Mouse (Mus musculus) embryonic fibroblast, embryonic 13.5 days (primary cell): Measurements from ENCODE around the gene Sdad1. TPM values are rescaled to one million over a fixed set of nuclear protein-coding genes. Genes with fewer than 3 reads are reported as not detected.

ENCODE experiments used
- H3K27ac ChIP-seq: 2 replicates; pipeline ENCODE4 v1.5.1; 2012; ENCODE audit warnings: low read length, control low read depth, inconsistent platforms; ENCODE audit not compliant: insufficient read depth
- H3K4me1 ChIP-seq: 2 replicates; pipeline ENCODE4 v1.6.1; 2011; ENCODE audit warnings: low read length; ENCODE audit not compliant: control insufficient read depth, insufficient read depth
- H3K4me3 ChIP-seq: 2 replicates; pipeline ENCODE4 v1.5.1; 2011; ENCODE audit warnings: mild to moderate bottlenecking, control low read depth, low read length; ENCODE audit not compliant: insufficient read depth
- CTCF ChIP-seq: IDR thresholded peaks from 2 replicates; pipeline ENCODE4 v1.5.1; 2011; ENCODE audit warnings: mild to moderate bottlenecking, control low read depth, low read length, moderate library complexity, borderline replicate concordance; ENCODE audit not compliant: insufficient read depth
- POLR2A ChIP-seq: IDR thresholded peaks from 2 replicates; pipeline ENCODE4 v1.6.1; 2011; ENCODE audit warnings: low read depth, mild to moderate bottlenecking, control low read depth, low read length, moderate library complexity
- polyA plus RNA-seq: library from polyadenylated mRNA; stranded (reverse); fragments of >200 nt; gene quantifications from 2 replicates; pipeline ENCODE4 v1.2.4, GENCODE M21; 2011; ENCODE audit warnings: low read depth; ENCODE audit not compliant: missing spikeins, insufficient read length

Sdad1 gene
- polyA plus RNA-seq, 1 experiment, result 31.7 TPM

DNA sequence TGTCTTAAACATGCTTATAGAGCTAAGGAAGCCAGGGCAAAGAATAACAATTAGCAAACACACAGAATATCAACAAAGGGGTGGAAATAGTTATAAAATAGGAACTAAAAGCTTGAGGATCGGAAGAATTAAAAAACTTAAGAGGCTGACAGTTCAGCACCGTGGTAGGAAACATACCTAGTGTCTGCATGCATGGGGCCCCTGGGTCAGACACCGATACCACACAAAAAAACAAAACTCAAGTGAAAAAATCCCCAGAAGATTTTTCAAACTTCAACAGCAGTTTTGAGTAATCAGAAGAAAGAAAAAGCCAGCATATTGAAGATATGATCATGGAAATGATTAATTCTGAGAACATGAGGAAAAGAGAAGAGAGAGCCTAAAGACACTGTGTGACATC, 26.5 kb upstream of the Sdad1 start:
- H3K4me3 ChIP-seq, result no peak overlapping the region
- no peak for TF ChIP-seq CTCF
- TF ChIP-seq POLR2A, result no peak
- no peaks in the 10 kb centered on the region; the same call in 1 of the 2 replicates for H3K4me1 ChIP-seq
- H3K27ac ChIP-seq, result no peak overlapping the region

DNA sequence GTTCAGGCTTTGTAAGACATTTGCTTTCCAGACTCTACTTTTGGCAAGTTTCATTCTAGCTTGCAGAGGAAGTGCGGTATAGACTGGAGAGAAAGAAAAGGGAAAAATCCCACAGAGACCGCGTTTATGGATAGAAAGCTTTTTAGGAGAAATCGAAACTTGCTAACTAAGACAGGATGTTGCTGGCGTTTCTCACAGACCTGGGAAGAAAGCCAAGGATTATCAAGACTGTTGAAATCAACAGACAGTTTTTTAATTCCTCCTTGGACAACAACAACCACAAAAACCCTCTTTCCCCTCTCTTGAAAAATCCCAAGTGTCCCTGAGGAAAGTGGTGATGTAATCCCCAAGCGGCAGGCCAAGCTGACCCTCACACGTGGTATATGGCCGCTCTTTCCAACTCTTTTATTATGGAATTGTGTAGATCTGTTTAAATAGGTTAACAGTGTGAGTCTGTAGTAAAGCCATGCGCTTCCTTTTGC, 22.1 kb upstream of the Sdad1 start:
- H3K4me3 ChIP-seq, result no peak overlapping the region
- TF ChIP-seq POLR2A (no peak), CTCF (no peak)
- H3K4me1 ChIP-seq, result no peaks in the 10 kb centered on the region; the same call in 1 of the 2 replicates
- H3K27ac ChIP-seq, result peak overlapping the region; percentile 64

DNA sequence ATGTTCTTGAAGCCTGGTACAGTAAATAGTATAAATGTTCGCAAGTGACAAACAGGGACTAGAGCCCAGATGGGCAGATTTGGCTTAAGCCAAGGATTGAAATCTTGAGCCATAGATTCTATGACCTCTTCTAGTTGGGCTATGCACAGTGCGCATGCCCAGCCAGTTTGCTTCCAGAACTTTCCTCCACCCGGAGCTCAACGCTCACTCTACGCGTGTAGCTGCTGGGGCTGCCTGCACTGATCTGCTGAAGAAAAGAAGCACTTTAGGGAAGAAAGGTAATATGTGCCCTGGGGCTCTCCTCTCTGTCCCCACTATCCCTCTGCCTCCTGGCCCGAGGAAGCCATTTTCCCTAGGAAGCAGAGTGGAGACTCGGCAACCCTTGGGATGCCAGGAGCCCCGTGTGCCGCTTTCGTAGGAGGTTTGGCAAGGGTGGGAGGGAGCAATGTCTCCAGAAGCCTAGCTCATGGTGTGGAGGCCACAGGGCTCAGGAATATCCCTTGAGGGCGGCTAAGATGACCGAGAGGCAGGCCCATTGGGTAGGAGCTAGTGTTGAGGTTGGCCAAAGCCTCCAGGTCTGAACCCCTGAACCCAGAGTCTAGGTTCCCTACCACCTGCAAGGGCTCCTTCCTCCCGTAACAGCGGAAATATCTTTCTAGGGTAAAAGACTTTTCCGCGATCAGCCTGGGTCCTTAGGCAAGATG, 21.5 kb upstream of the Sdad1 start, which contains the start of gene Art3:
Art3 (plus strand) TSS at position 193 of the 704 bp plus-strand sequence.
- TF ChIP-seq CTCF (no peak), POLR2A (no peak)
- Histone ChIP-seq H3K4me3 (no peak within 1 kb of the TSS), H3K4me1 (no peaks in the 10 kb centered on the region; the same call in 1 of the 2 replicates), H3K27ac (peak within 1 kb of the TSS; percentile 64)

DNA sequence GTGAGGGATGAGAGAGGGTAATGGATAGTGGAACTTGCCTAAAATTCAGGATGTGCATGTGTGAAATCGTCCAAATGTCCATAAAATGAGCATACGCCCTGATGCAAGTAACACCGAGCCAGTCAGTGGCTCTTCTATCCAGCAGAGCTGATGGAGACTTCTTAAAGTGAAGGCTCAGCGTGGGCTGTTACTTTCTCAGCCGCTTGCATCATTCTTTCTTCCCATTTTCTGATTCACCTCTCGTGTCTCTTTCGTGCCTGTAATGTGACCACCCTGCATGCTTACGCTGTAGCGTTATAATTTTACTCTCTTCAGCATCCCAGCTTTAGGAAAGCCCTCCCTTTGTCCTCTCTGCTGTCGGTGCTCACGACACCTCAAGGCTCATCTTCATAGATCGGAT, 20.8 kb upstream of the Sdad1 start:
- H3K27ac ChIP-seq, result no peak overlapping the region
- H3K4me1 ChIP-seq, result no peaks in the 10 kb centered on the region; the same call in 1 of the 2 replicates
- TF ChIP-seq POLR2A (no peak), CTCF (no peak)
- no peak overlapping the region for H3K4me3 ChIP-seq

DNA sequence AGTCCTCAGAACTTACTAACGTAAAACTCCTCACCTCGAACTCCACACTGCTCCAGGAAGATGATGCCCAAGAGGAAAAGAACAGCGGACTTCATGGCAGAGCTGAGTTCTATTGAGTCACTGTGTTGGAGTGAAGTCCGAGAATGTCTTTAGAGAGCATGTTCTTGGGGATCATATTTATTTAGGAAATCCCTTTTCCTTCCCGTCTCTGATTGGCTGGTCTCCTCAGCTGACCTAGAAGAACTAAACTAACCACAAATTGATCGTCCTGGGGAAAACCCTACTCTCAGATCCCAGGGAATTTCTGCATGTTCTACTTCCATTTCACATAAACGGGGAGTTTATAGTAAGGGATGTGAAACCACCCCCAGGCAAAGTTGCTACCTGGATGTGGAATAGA, 17.6 kb upstream of the Sdad1 start, which contains the start of gene Cxcl9:
Cxcl9 (minus strand) TSS at position 151 of the 400 bp plus-strand sequence.
- TF ChIP-seq CTCF, result no peak
- TF ChIP-seq POLR2A, result no peak
- Histone ChIP-seq H3K4me3 (no peak within 1 kb of the TSS), H3K4me1 (peaks cover 2% of the 10 kb centered on the region; the same call in 1 of the 2 replicates), H3K27ac (no peak within 1 kb of the TSS)

DNA sequence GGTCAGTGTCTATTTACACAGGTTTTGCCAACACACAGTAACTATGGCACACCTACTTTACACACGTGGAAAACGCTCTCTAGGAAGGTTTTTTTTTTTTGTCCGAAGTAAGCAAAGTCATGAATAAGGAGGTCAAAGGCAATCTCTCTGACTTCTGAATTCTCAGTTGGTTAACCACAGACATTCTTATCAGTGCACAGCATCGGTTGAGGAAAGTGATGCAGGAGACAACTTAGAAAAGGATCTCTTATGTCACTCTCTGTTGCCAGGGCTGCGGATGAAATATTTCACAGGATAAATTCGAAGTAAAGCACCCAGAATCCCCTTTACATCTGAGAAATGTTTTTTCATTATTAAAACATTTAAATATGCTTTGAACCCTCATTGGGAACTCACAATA, 17.1 kb upstream of the Sdad1 start:
- no peak overlapping the region for H3K27ac ChIP-seq
- TF ChIP-seq CTCF (no peak), POLR2A (no peak)
- peaks cover 2% of the 10 kb centered on the region; the same call in 1 of the 2 replicates for H3K4me1 ChIP-seq
- H3K4me3 ChIP-seq, result no peak overlapping the region

DNA sequence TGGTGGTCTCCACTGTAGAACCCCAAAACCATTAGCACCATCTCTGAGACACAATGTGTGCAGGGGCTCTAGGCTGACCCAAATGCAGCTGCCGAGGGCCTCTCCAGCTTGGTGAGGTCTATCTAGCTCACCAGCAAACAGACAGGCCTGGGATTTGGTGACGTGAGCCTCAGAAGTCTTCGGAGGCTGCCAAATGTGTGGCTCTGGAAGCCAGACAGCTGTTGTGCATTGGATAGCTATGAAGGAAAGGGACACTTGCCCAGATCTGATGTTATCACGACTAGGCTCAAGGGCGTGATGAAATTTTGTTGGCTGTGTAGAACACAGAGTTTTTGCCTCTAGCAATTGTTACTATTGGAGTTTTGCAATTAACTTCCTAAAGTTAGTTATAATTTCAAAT, 13.0 kb upstream of the Sdad1 start:
- no peak for TF ChIP-seq CTCF
- no peak for TF ChIP-seq POLR2A
- H3K4me3 ChIP-seq, result no peak overlapping the region
- peaks cover 5% of the 10 kb centered on the region; the same call in 1 of the 2 replicates for H3K4me1 ChIP-seq
- H3K27ac ChIP-seq, result no peak overlapping the region

DNA sequence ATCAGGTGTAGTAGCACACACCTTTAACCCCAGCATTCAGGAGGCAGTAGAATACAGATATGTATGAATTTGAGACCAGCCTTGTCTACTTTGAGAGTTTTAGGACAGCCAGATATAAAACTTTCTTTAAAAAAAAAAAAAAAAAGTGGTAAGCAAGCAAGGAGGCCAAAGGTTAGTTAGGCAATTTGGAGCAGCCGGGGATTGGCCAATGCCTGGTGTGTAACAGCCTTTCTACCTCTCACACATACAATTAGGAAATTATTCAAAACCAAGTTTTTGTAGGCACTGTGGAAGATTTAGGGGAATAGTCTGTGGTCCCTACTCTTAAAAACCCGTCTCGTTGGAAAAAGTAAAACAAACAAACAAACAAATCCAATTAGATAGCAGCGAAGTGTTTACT, 12.3 kb upstream of the Sdad1 start:
- Histone ChIP-seq H3K4me1 (peaks cover 5% of the 10 kb centered on the region; the same call in 1 of the 2 replicates), H3K27ac (0 out of 2 replicates have a peak overlapping the region, but pooled peaks have one; percentile 50), H3K4me3 (no peak overlapping the region)
- TF ChIP-seq CTCF, result no peak
- no peak for TF ChIP-seq POLR2A

DNA sequence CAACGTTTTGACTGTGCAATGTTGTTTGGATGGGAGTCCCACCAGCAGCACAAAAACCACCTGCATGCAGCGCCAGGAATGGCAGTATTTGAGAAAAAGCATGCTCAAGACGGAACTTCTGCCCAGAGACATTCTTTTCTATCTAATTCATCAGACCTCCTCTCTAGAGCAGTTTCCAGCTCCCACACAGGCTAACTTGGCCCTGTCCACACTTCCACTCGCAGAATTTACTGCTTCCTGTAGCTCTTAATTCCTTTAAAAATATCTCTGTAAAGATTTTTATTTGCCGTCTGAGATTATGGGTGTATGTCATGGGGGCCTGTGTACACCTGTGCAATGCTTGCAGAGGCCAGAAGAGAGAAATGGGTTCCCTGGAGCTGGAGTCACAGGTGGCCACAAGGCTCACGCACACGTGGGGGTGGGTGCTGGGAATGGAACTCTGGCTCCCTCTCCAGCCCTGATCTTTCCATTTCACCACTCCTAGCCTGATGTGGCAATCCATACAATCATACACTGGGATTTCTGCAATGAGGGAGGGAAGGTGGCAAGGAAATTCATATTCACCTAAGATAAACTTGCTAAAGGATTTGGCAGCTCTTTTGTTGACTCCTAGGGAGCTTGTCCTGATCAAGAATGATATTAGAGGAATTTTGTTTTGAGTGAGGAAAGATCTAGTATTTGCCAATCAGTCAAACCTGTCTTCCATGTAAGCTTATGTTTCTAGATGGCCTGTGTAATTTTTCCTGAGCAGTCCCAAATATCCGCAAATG, 11.5 kb upstream of the Sdad1 start:
- no peak overlapping the region for H3K4me3 ChIP-seq
- peak overlapping the region; percentile 50 for H3K27ac ChIP-seq
- 0 out of 2 replicates have a peak, but pooled peaks cover 5% of the 10 kb centered on the region for H3K4me1 ChIP-seq
- no peak for TF ChIP-seq POLR2A
- TF ChIP-seq CTCF, result no peak
